Mouse (Mus musculus) limb, embryonic 13.5 days (tissue): ENCODE data around the gene Sac3d1. TPM values are rescaled to one million over a fixed set of nuclear protein-coding genes. Genes with fewer than 3 reads are reported as not detected.

Source experiments
- ATAC-seq: fragments of 200-750 bp; cut with Nextera tagmentation; 2 replicates; pipeline ENCODE4 v1.8.0; 2017; ENCODE audit warnings: low read depth, moderate number of reproducible peaks, moderate TSS enrichment; ENCODE audit not compliant: low FRiP score
- H3K27ac ChIP-seq: fragments of 300-500 bp; sonication (generic); 2 replicates; pipeline ENCODE4 v1.5.1; 2015; ENCODE audit warnings: inconsistent platforms, mild to moderate bottlenecking, moderate library complexity
- H3K27me3 ChIP-seq: fragments of 300-500 bp; sonication (generic); 2 replicates; pipeline ENCODE4 v1.6.1; 2015; ENCODE audit warnings: mild to moderate bottlenecking, inconsistent platforms
- H3K36me3 ChIP-seq: fragments of 300-500 bp; sonication (generic); 2 replicates; pipeline ENCODE4 v1.6.1; 2015; ENCODE audit warnings: inconsistent platforms, mild to moderate bottlenecking, moderate library complexity
- H3K4me1 ChIP-seq: fragments of 300-500 bp; sonication (generic); 2 replicates; pipeline ENCODE4 v1.6.1; 2015; ENCODE audit warnings: inconsistent platforms
- H3K4me2 ChIP-seq: fragments of 300-500 bp; sonication (generic); replicated peaks from 2 replicates; pipeline ENCODE4 v1.6.1; 2015; ENCODE audit warnings: inconsistent platforms, mild to moderate bottlenecking, moderate library complexity
- H3K4me3 ChIP-seq: fragments of 300-500 bp; sonication (generic); 2 replicates; pipeline ENCODE4 v1.5.1; 2015; ENCODE audit warnings: moderate library complexity, mild to moderate bottlenecking, inconsistent platforms
- H3K9ac ChIP-seq: fragments of 300-500 bp; sonication (generic); 2 replicates; pipeline ENCODE4 v1.6.1; 2015; ENCODE audit warnings: mild to moderate bottlenecking, inconsistent platforms
- H3K9me3 ChIP-seq: fragments of 300-500 bp; sonication (generic); 2 replicates; pipeline ENCODE4 v1.6.1; 2016; ENCODE audit warnings: inconsistent platforms
- WGBS: fragments of 180-500 bp; shearing (Covaris S2); methylation state at CpG from one replicate; pipeline ENCODE4 v1.1.7; 2015; 5-methylcytosine and 5-hydroxymethylcytosine counted together
- polyA plus RNA-seq: library from polyadenylated mRNA; unstranded; fragments of >200 nt; fragmentation: Nextera tagmentation; extraction: Ambion mirVana; gene quantifications from 2 replicates; pipeline ENCODE4 v1.2.1, GENCODE M21; 2015

Gene Sac3d1
- 42.9 and 44.0 TPM in 2 replicates for polyA plus RNA-seq

DNA sequence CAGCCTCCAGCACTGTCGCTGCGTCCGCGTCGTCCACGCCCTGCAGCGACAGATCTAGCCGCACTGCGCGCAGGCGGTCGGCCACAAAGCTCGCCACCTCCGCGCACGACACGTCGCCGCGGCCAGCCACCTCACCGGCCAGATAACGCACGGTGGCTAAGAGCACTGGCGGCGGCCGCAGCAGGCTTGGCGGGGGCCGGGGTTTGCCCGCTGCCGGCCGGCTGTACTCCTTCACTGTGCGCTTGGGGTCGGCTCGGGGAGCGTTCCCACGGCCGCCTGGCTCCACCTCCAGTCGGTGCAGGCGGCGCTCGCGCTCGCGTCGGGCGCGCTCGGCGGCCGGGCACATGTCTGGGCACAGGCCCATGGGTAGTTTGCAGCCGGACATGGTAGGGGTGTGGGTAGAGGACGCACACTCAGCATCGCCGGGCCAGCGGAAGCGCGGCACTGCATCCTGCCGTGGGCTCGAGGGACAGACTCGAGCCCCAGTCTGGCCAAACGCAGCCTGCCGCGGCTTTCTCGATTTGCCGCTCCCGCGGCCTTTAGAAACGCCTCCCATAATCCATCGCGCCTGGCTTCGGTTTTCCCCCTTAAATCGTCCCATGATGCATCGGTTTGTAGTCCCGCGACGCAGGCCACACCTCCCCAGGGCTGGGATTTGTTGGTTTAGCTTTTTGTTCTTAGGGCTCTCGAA, at the start of gene Sac3d1:
Sac3d1 (minus strand) TSS at position 665 of the 691 bp plus-strand sequence.
- peaks cover 41% of the 10 kb centered on the region for H3K36me3 ChIP-seq
- under 1% methylated on average over 77 of the region's 77 CpGs for WGBS
- peak within 1 kb of the TSS; percentile 95 for H3K27ac ChIP-seq
- no peaks in the 10 kb centered on the region for H3K27me3 ChIP-seq
- peak within 1 kb of the TSS; percentile 91 for H3K9ac ChIP-seq
- ATAC-seq: peak; percentile 88
- H3K4me1 ChIP-seq: peaks cover 23% of the 10 kb centered on the region
- peak within 1 kb of the TSS; percentile 90 for H3K4me3 ChIP-seq
- H3K9me3 ChIP-seq: no peaks in the 10 kb centered on the region
- H3K4me2 ChIP-seq: peak within 1 kb of the TSS; percentile 90

- H3K27me3 ChIP-seq: no peaks in the 10 kb centered on the region
- H3K4me1 ChIP-seq: peaks cover 3% of the 10 kb centered on the region; the same call in 1 of the 2 replicates
- no peak for ATAC-seq
- H3K27ac ChIP-seq: no peak overlapping the region
- no peaks in the 10 kb centered on the region for H3K36me3 ChIP-seq
- 80% methylated on average over 4 of the region's 4 CpGs for WGBS
- H3K4me3 ChIP-seq: no peak overlapping the region
- no peak overlapping the region for H3K9ac ChIP-seq
- no peak overlapping the region for H3K4me2 ChIP-seq
- no peaks in the 10 kb centered on the region for H3K9me3 ChIP-seq
Measured at GRCm38 (mm10) chr19:6166750-6167149, 48.3 kb upstream of the Sac3d1 start.

- Histone ChIP-seq H3K4me1 (peaks cover 3% of the 10 kb centered on the region; the same call in 1 of the 2 replicates), H3K36me3 (no peaks in the 10 kb centered on the region), H3K27me3 (no peaks in the 10 kb centered on the region), H3K27ac (no peak overlapping the region), H3K9ac (no peak overlapping the region), H3K9me3 (no peaks in the 10 kb centered on the region), H3K4me3 (no peak overlapping the region), H3K4me2 (no peak overlapping the region)
- 66% methylated on average over 10 of the region's 10 CpGs for WGBS
- no peak for ATAC-seq
Measured at GRCm38 (mm10) chr19:6163872-6164547, 45.6 kb upstream of the Sac3d1 start.

DNA sequence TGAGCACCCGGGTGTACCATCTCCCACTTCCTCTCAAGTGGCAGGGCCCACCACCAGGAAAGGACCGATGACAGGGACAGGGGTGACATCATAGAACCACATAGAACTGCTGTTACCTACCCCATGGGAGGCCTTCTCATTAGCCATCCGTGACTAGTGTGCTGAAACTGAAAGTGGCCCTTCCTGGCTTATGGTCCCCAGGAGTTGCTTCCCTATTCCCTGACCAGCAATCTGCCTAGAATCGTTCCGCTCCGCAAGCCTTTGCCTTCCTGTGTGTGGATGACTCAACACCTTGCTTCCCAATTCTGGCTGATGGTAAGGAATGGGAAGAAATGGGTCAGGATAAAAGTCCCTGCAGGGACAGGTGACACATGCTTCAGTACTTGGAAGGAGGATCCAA, 38.8 kb upstream of the Sac3d1 start:
- no peak overlapping the region for H3K4me2 ChIP-seq
- H3K9ac ChIP-seq: no peak overlapping the region
- WGBS: 68% methylated on average over 6 of the region's 6 CpGs
- no peaks in the 10 kb centered on the region for H3K4me1 ChIP-seq
- no peak overlapping the region for H3K27ac ChIP-seq
- no peaks in the 10 kb centered on the region for H3K27me3 ChIP-seq
- no peak for ATAC-seq
- no peak overlapping the region for H3K4me3 ChIP-seq
- H3K36me3 ChIP-seq: no peaks in the 10 kb centered on the region
- H3K9me3 ChIP-seq: no peaks in the 10 kb centered on the region

- 68% methylated on average over 8 of the region's 8 CpGs for WGBS
- H3K27me3 ChIP-seq: no peaks in the 10 kb centered on the region
- H3K4me3 ChIP-seq: no peak overlapping the region
- no peaks in the 10 kb centered on the region for H3K9me3 ChIP-seq
- H3K36me3 ChIP-seq: no peaks in the 10 kb centered on the region
- ATAC-seq: no peak
- H3K27ac ChIP-seq: no peak overlapping the region
- H3K4me2 ChIP-seq: no peak overlapping the region
- H3K9ac ChIP-seq: no peak overlapping the region
- no peaks in the 10 kb centered on the region for H3K4me1 ChIP-seq
Measured at GRCm38 (mm10) chr19:6156372-6156771, 37.9 kb upstream of the Sac3d1 start.

GRCm38 (mm10) chr19:6155174-6155573, 36.7 kb upstream of the Sac3d1 start:
- 87% methylated on average over 9 of the region's 9 CpGs for WGBS
- Histone ChIP-seq H3K9ac (no peak overlapping the region), H3K27ac (no peak overlapping the region), H3K4me1 (no peaks in the 10 kb centered on the region), H3K36me3 (no peaks in the 10 kb centered on the region), H3K4me2 (no peak overlapping the region), H3K9me3 (no peaks in the 10 kb centered on the region), H3K4me3 (no peak overlapping the region), H3K27me3 (no peaks in the 10 kb centered on the region)
- ATAC-seq: no peak

DNA sequence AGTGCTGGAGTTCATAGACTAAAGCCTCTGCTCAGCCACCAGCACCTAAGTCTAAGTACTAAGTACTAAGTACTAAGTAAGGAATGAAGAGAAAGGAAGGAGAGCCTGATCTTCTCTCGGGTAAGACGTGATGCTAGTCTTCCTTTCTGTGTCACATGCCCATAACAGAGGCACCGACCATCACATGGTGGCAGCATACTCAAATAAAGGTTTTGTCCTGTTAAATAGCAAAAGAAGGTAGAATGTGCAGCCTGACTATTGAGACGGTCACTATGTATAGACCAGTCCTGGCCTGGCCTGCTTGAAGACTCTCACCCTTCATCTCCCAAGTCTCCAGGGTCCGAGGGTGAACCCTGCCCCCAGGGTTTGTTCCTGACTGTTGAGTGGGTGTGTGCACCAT, 26.4 kb upstream of the Sac3d1 start:
- no peak overlapping the region for H3K9ac ChIP-seq
- WGBS: 63% methylated on average over 5 of the region's 5 CpGs
- H3K4me1 ChIP-seq: peaks cover 8% of the 10 kb centered on the region
- ATAC-seq: no peak
- no peaks in the 10 kb centered on the region for H3K36me3 ChIP-seq
- H3K27ac ChIP-seq: no peak overlapping the region
- H3K9me3 ChIP-seq: no peaks in the 10 kb centered on the region
- no peak overlapping the region for H3K4me2 ChIP-seq
- no peaks in the 10 kb centered on the region for H3K27me3 ChIP-seq
- H3K4me3 ChIP-seq: no peak overlapping the region

GRCm38 (mm10) chr19:6141394-6141749, 22.9 kb upstream of the Sac3d1 start, which contains the start of gene Arl2:
TSS of gene Arl2 (minus strand) at chr19:6141548.
- H3K4me1 ChIP-seq: peaks cover 13% of the 10 kb centered on the region
- no peaks in the 10 kb centered on the region for H3K9me3 ChIP-seq
- peak within 1 kb of the TSS; percentile 89 for H3K9ac ChIP-seq
- H3K36me3 ChIP-seq: peaks cover 17% of the 10 kb centered on the region
- no peaks in the 10 kb centered on the region for H3K27me3 ChIP-seq
- WGBS: 1% methylated on average over 15 of the region's 15 CpGs
- peak within 1 kb of the TSS; percentile 85 for H3K4me2 ChIP-seq
- H3K4me3 ChIP-seq: peak within 1 kb of the TSS; percentile 67
- H3K27ac ChIP-seq: peak within 1 kb of the TSS; percentile 96
- peak; percentile 72 for ATAC-seq

DNA sequence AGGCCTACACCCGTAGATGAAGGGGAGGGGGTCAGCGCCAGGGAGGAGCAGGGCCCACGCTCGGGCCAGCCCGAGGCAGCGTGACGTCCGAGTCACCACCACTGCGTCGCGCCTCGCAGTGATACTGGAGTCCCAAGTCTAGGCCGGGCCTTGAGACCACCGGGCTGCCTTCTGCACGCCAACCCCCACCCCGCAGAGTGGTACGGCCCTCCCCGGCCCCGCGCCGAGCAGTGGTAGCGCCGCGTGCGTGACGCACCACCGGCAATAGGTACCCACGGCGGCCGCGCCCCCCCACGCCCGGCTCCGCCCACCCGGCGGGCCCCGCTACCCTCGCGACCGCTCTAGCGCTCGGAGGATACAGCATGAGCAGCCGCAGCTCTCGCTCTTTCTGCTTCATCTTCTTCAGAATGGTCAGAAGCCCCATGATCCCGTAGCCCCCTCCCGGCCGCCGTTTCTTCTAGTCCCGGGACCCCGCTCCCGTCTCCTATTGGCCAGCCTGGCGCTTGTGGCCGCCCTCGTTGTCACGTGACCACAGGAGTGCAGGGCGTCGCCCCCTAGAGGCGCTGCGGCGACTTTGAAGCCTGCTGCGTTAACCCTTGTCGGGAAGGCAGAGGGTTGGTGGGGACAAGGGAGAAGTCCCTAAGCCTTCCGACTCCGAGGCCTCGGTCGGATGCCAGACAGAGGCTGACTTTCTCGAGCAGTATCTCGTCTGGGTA, 22.4 kb upstream of the Sac3d1 start, which contains the start of gene Batf2:
Batf2 (plus strand) TSS at position 306 of the 716 bp plus-strand sequence.
- peak within 1 kb of the TSS; percentile 85 for H3K4me2 ChIP-seq
- peak within 1 kb of the TSS; percentile 96 for H3K27ac ChIP-seq
- peaks cover 22% of the 10 kb centered on the region for H3K36me3 ChIP-seq
- H3K27me3 ChIP-seq: no peaks in the 10 kb centered on the region
- under 1% methylated on average over 52 of the region's 68 CpGs for WGBS
- H3K9ac ChIP-seq: peak within 1 kb of the TSS; percentile 89
- ATAC-seq: peak; percentile 94
- peaks cover 13% of the 10 kb centered on the region for H3K4me1 ChIP-seq
- H3K9me3 ChIP-seq: no peaks in the 10 kb centered on the region
- H3K4me3 ChIP-seq: peak within 1 kb of the TSS; percentile 67

GRCm38 (mm10) chr19:6140374-6140677, 21.9 kb upstream of the Sac3d1 start:
- ATAC-seq: no peak
- H3K4me3 ChIP-seq: peak overlapping the region; percentile 67
- H3K36me3 ChIP-seq: peaks cover 28% of the 10 kb centered on the region
- H3K27ac ChIP-seq: peak overlapping the region; percentile 96
- H3K4me1 ChIP-seq: peaks cover 13% of the 10 kb centered on the region
- no peaks in the 10 kb centered on the region for H3K9me3 ChIP-seq
- H3K4me2 ChIP-seq: peak overlapping the region; percentile 85
- no peaks in the 10 kb centered on the region for H3K27me3 ChIP-seq
- 5% methylated on average over 16 of the region's 16 CpGs for WGBS
- H3K9ac ChIP-seq: peak overlapping the region; percentile 89

DNA sequence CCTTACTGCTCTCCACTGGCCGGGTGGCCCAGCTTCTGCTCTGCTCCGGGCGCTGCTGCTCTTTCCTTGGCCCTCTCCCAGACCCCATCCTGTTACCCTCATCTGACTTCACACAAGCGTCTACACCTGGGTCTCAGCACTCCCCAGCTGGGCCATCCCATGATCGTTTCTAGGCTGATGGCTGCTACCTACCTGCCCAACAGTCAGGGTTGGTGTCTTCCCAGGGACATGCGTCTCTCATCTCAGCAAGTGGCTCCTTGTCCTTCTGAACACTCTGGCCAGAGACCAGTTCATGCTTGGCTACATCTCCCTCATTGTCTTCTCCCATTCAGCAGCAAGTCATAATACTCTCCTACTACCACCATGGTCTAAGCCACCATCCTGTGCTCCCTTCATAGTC, 21.3 kb upstream of the Sac3d1 start:
- Histone ChIP-seq H3K9me3 (no peaks in the 10 kb centered on the region), H3K36me3 (peaks cover 34% of the 10 kb centered on the region), H3K4me2 (peak overlapping the region; percentile 85), H3K4me3 (peak overlapping the region; percentile 67), H3K27me3 (no peaks in the 10 kb centered on the region), H3K9ac (peak overlapping the region; percentile 89; the same call in 1 of the 2 replicates), H3K4me1 (peaks cover 13% of the 10 kb centered on the region), H3K27ac (no peak overlapping the region)
- no peak for ATAC-seq
- WGBS: 91% methylated on average over 6 of the region's 6 CpGs

- ATAC-seq: no peak
- Histone ChIP-seq H3K9me3 (no peaks in the 10 kb centered on the region), H3K27me3 (no peaks in the 10 kb centered on the region), H3K4me2 (no peak overlapping the region), H3K27ac (no peak overlapping the region), H3K36me3 (peaks cover 44% of the 10 kb centered on the region), H3K4me1 (peaks cover 10% of the 10 kb centered on the region), H3K9ac (peak overlapping the region; percentile 19; the same call in 1 of the 2 replicates), H3K4me3 (no peak overlapping the region)
- 82% methylated on average over 3 of the region's 3 CpGs for WGBS
Measured at GRCm38 (mm10) chr19:6136397-6136796, 17.9 kb upstream of the Sac3d1 start.
